Mouse (Mus musculus): Measurements from ENCODE around the gene Pnliprp2. TPM values are rescaled to one million over a fixed set of nuclear protein-coding genes. Genes with fewer than 3 reads are reported as not detected.

Gene Pnliprp2
- polyA plus RNA-seq, 1 experiment from 2014 or later: 2.6 TPM

GRCm38 (mm10) chr19:58750822-58751221, 8.7 kb upstream of the Pnliprp2 start:
- no peaks in the 10 kb centered on the region for H3K9me3 ChIP-seq (replicated peaks)
- H3K9ac ChIP-seq: no peak overlapping the region
- ATAC-seq (ENCODE audit: insufficient read depth): no peak
- WGBS (ENCODE audit: insufficient replicate concordance): 51% methylated on average over 2 of the region's 2 CpGs
- H3K27ac ChIP-seq (replicated peaks): no peak overlapping the region
- no peaks in the 10 kb centered on the region for H3K27me3 ChIP-seq
- no peaks in the 10 kb centered on the region for H3K4me1 ChIP-seq (replicated peaks)
- H3K4me3 ChIP-seq (replicated peaks): no peak overlapping the region
- no peaks in the 10 kb centered on the region for H3K36me3 ChIP-seq (replicated peaks)
- no peak overlapping the region for H3K4me2 ChIP-seq

- Histone ChIP-seq H3K4me2 (no peak overlapping the region), H3K27me3 (no peaks in the 10 kb centered on the region), H3K4me1 (replicated peaks) (no peaks in the 10 kb centered on the region), H3K9me3 (replicated peaks) (no peaks in the 10 kb centered on the region), H3K36me3 (replicated peaks) (no peaks in the 10 kb centered on the region), H3K4me3 (replicated peaks) (no peak overlapping the region), H3K27ac (replicated peaks) (no peak overlapping the region), H3K9ac (no peak overlapping the region)
- 31% methylated on average over 2 of the region's 2 CpGs for WGBS (ENCODE audit: insufficient replicate concordance)
- no peak for ATAC-seq (ENCODE audit: insufficient read depth)
Measured at GRCm38 (mm10) chr19:58751504-58751903, 8.0 kb upstream of the Pnliprp2 start.

GRCm38 (mm10) chr19:58758871-58759270, 648 bp upstream of the Pnliprp2 start:
- Histone ChIP-seq H3K4me2 (no peak overlapping the region), H3K27me3 (no peaks in the 10 kb centered on the region), H3K9me3 (replicated peaks) (no peaks in the 10 kb centered on the region), H3K9ac (no peak overlapping the region), H3K4me1 (replicated peaks) (no peaks in the 10 kb centered on the region), H3K36me3 (replicated peaks) (no peaks in the 10 kb centered on the region), H3K27ac (replicated peaks) (no peak overlapping the region), H3K4me3 (replicated peaks) (no peak overlapping the region)
- no peak for ATAC-seq (ENCODE audit: insufficient read depth)
- 57% methylated on average over 4 of the region's 4 CpGs for WGBS (ENCODE audit: insufficient replicate concordance)

GRCm38 (mm10) chr19:58762316-58762715, 2.8 kb downstream of the Pnliprp2 start:
- no peaks in the 10 kb centered on the region for H3K27me3 ChIP-seq
- no peak overlapping the region for H3K27ac ChIP-seq (replicated peaks)
- H3K36me3 ChIP-seq (replicated peaks): no peaks in the 10 kb centered on the region
- H3K4me3 ChIP-seq (replicated peaks): no peak overlapping the region
- WGBS (ENCODE audit: insufficient replicate concordance): 22% methylated on average over 6 of the region's 6 CpGs
- no peaks in the 10 kb centered on the region for H3K9me3 ChIP-seq (replicated peaks)
- no peak overlapping the region for H3K9ac ChIP-seq
- no peaks in the 10 kb centered on the region for H3K4me1 ChIP-seq (replicated peaks)
- ATAC-seq (ENCODE audit: insufficient read depth): no peak
- H3K4me2 ChIP-seq: no peak overlapping the region

- Histone ChIP-seq H3K4me2 (no peak overlapping the region), H3K9ac (no peak overlapping the region), H3K4me1 (replicated peaks) (no peaks in the 10 kb centered on the region), H3K4me3 (replicated peaks) (no peak overlapping the region), H3K36me3 (replicated peaks) (no peaks in the 10 kb centered on the region), H3K27ac (replicated peaks) (no peak overlapping the region), H3K27me3 (no peaks in the 10 kb centered on the region), H3K9me3 (replicated peaks) (no peaks in the 10 kb centered on the region)
- 12% methylated on average over 12 of the region's 12 CpGs for WGBS (ENCODE audit: insufficient replicate concordance)
- ATAC-seq (ENCODE audit: insufficient read depth): no peak
Measured at GRCm38 (mm10) chr19:58762848-58763541, 3.5 kb downstream of the Pnliprp2 start.

- no peak for ATAC-seq (ENCODE audit: insufficient read depth)
- no peaks in the 10 kb centered on the region for H3K9me3 ChIP-seq (replicated peaks)
Measured at GRCm38 (mm10) chr19:58767329-58767728, 7.8 kb downstream of the Pnliprp2 start.

GRCm38 (mm10) chr19:58776461-58776860, 16.9 kb downstream of the Pnliprp2 start:
- Histone ChIP-seq H3K27ac (replicated peaks) (no peak overlapping the region), H3K27me3 (no peaks in the 10 kb centered on the region), H3K4me1 (replicated peaks) (no peaks in the 10 kb centered on the region), H3K9me3 (replicated peaks) (no peaks in the 10 kb centered on the region), H3K4me2 (no peak overlapping the region), H3K36me3 (replicated peaks) (no peaks in the 10 kb centered on the region), H3K9ac (no peak overlapping the region), H3K4me3 (replicated peaks) (no peak overlapping the region)
- 34% methylated on average over 5 of the region's 5 CpGs for WGBS (ENCODE audit: insufficient replicate concordance)
- no peak for ATAC-seq (ENCODE audit: insufficient read depth)

More at GRCm38 (mm10) chr19:58767329-58767728, 7.8 kb downstream of the Pnliprp2 start:
- WGBS (ENCODE audit: insufficient replicate concordance): 85% methylated on average over 6 of the region's 6 CpGs
- no peak overlapping the region for H3K9ac ChIP-seq
- H3K4me2 ChIP-seq: no peak overlapping the region
- no peaks in the 10 kb centered on the region for H3K36me3 ChIP-seq (replicated peaks)
- no peaks in the 10 kb centered on the region for H3K4me1 ChIP-seq (replicated peaks)
- H3K27ac ChIP-seq (replicated peaks): no peak overlapping the region
- H3K4me3 ChIP-seq (replicated peaks): no peak overlapping the region
- no peaks in the 10 kb centered on the region for H3K27me3 ChIP-seq

- no peaks in the 10 kb centered on the region for H3K27me3 ChIP-seq
- 62% methylated on average over 4 of the region's 4 CpGs for WGBS (ENCODE audit: insufficient replicate concordance)
- no peaks in the 10 kb centered on the region for H3K36me3 ChIP-seq (replicated peaks)
- H3K4me2 ChIP-seq: no peak overlapping the region
- no peak for ATAC-seq (ENCODE audit: insufficient read depth)
- no peak overlapping the region for H3K9ac ChIP-seq
- H3K27ac ChIP-seq (replicated peaks): no peak overlapping the region
- H3K4me3 ChIP-seq (replicated peaks): no peak overlapping the region
- no peaks in the 10 kb centered on the region for H3K4me1 ChIP-seq (replicated peaks)
- H3K9me3 ChIP-seq (replicated peaks): no peaks in the 10 kb centered on the region
Measured at GRCm38 (mm10) chr19:58781566-58781965, 22.0 kb downstream of the Pnliprp2 start.

GRCm38 (mm10) chr19:58783938-58784337, 24.4 kb downstream of the Pnliprp2 start:
- no peaks in the 10 kb centered on the region for H3K36me3 ChIP-seq (replicated peaks)
- no peak overlapping the region for H3K9ac ChIP-seq
- ATAC-seq (ENCODE audit: insufficient read depth): peak; percentile 22; the same call in 1 of the 2 replicates
- no peak overlapping the region for H3K4me3 ChIP-seq (replicated peaks)
- no peaks in the 10 kb centered on the region for H3K9me3 ChIP-seq (replicated peaks)
- no peak overlapping the region for H3K4me2 ChIP-seq
- 9% methylated on average over 7 of the region's 7 CpGs for WGBS (ENCODE audit: insufficient replicate concordance)
- no peaks in the 10 kb centered on the region for H3K4me1 ChIP-seq (replicated peaks)
- H3K27ac ChIP-seq (replicated peaks): no peak overlapping the region
- no peaks in the 10 kb centered on the region for H3K27me3 ChIP-seq

- Histone ChIP-seq H3K9ac (no peak overlapping the region), H3K27me3 (no peaks in the 10 kb centered on the region), H3K4me2 (no peak overlapping the region), H3K4me3 (replicated peaks) (no peak overlapping the region), H3K9me3 (replicated peaks) (no peaks in the 10 kb centered on the region), H3K4me1 (replicated peaks) (no peaks in the 10 kb centered on the region), H3K27ac (replicated peaks) (no peak overlapping the region), H3K36me3 (replicated peaks) (no peaks in the 10 kb centered on the region)
- 64% methylated on average over 11 of the region's 11 CpGs for WGBS (ENCODE audit: insufficient replicate concordance)
- no peak for ATAC-seq (ENCODE audit: insufficient read depth)
Measured at GRCm38 (mm10) chr19:58789194-58789593, 29.7 kb downstream of the Pnliprp2 start.

GRCm38 (mm10) chr19:58794284-58794683, 34.8 kb downstream of the Pnliprp2 start, which contains the start of gene 1700019N19Rik:
Gene 1700019N19Rik (minus strand): TSS chr19:58794461.
- no peaks in the 10 kb centered on the region for H3K36me3 ChIP-seq (replicated peaks)
- ATAC-seq (ENCODE audit: insufficient read depth): no peak
- no peak within 1 kb of the TSS for H3K27ac ChIP-seq (replicated peaks)
- H3K9ac ChIP-seq: no peak within 1 kb of the TSS
- H3K4me1 ChIP-seq (replicated peaks): no peaks in the 10 kb centered on the region
- no peaks in the 10 kb centered on the region for H3K9me3 ChIP-seq (replicated peaks)
- 43% methylated on average over 10 of the region's 10 CpGs for WGBS (ENCODE audit: insufficient replicate concordance)
- no peak within 1 kb of the TSS for H3K4me2 ChIP-seq
- H3K27me3 ChIP-seq: no peaks in the 10 kb centered on the region
- H3K4me3 ChIP-seq (replicated peaks): no peak within 1 kb of the TSS
